Mouse (Mus musculus) gastrocnemius, postnatal 4 days (tissue): ENCODE measurements around the gene Tmem115. TPM values are rescaled to one million over a fixed set of nuclear protein-coding genes. Genes with fewer than 3 reads are reported as not detected.

Source experiments
- total RNA-seq, 2 experiments: library from RNA; stranded (reverse); gene quantifications; 2 replicates each; pipeline ENCODE4 v1.2.3; 2021

Gene Tmem115
- total RNA-seq, 2 experiments from 2014 or later = 27.9 to 30.4 TPM

Other genes starting within 250 kb of the Tmem115 start
- gene Mapkapk3, start 244.1 kb upstream of the Tmem115 start, total RNA-seq = 10 to 100 TPM; 19.7 to 22.8 TPM
- 10 to 100 TPM; 17.3 to 21.7 TPM for gene Cish, start 237.9 kb upstream of the Tmem115 start, total RNA-seq
- 10 to 100 TPM; 14.0 to 14.5 TPM for gene Hemk1, start 195.6 kb upstream of the Tmem115 start, total RNA-seq
- 10 to 100 TPM; 16.9 to 18.1 TPM for gene 6430571L13Rik, start 193.3 kb upstream of the Tmem115 start, total RNA-seq
- gene Cacna2d2, start 134.3 kb upstream of the Tmem115 start, total RNA-seq = 1 to 10 TPM; 2.6 to 2.7 TPM
- 1 to 10 TPM; 4.6 to 5.9 TPM for gene Cyb561d2, start 8.2 kb downstream of the Tmem115 start, total RNA-seq
- gene Nprl2, start 8.3 kb downstream of the Tmem115 start, total RNA-seq = 10 to 100 TPM; 10.0 to 12.7 TPM
- gene Zmynd10, start 13.4 kb downstream of the Tmem115 start, total RNA-seq = not detected
- 10 to 100 TPM; 31.1 to 39.6 TPM for gene Rassf1, start 17.6 kb downstream of the Tmem115 start, total RNA-seq
- 10 to 100 TPM; 20.3 to 21.5 TPM for gene Tusc2, start 29.3 kb downstream of the Tmem115 start, total RNA-seq
- 10 to 100 TPM; 21.8 to 32.0 TPM for gene Hyal2, start 34.0 kb downstream of the Tmem115 start, total RNA-seq
- gene Hyal1, start 43.0 kb downstream of the Tmem115 start, total RNA-seq = 1 to 10 TPM; 4.6 to 4.8 TPM
- gene Naa80, start 44.9 kb downstream of the Tmem115 start, total RNA-seq = 10 to 100 TPM; 15.5 to 20.5 TPM
- gene Hyal3, start 46.9 kb downstream of the Tmem115 start, total RNA-seq = under 1 TPM; 0.66 to 0.78 TPM
- gene Ifrd2, start 53.7 kb downstream of the Tmem115 start, total RNA-seq = 10 to 100 TPM; 31.8 to 35.2 TPM
- gene Sema3b, start 75.3 kb downstream of the Tmem115 start, total RNA-seq = 10 to 100 TPM; 50.9 to 52.0 TPM
- gene Gnai2, start 101.4 kb downstream of the Tmem115 start, total RNA-seq = 100 to 1,000 TPM; 307 to 340 TPM
- 10 to 100 TPM; 10.6 to 11.3 TPM for gene Slc38a3, start 135.6 kb downstream of the Tmem115 start, total RNA-seq
- not detected for gene Gnat1, start 145.8 kb downstream of the Tmem115 start, total RNA-seq
- gene Sema3f, start 176.5 kb downstream of the Tmem115 start, total RNA-seq = 10 to 100 TPM; 26.4 to 27.2 TPM
- 100 to 1,000 TPM in 1 of 2 experiments, 10 to 100 TPM in 1; 73.6 to 101 TPM for gene Rbm5, start 237.1 kb downstream of the Tmem115 start, total RNA-seq